Mouse (Mus musculus) embryonic facial prominence, embryonic 14.5 days (tissue): ENCODE data around the gene Esr1. TPM values are rescaled to one million over a fixed set of nuclear protein-coding genes. Genes with fewer than 3 reads are reported as not detected.

Experiments
- ATAC-seq: fragments of 200-750 bp; cut with Nextera tagmentation; 2 replicates; pipeline ENCODE4 v1.8.0; 2017; ENCODE audit warnings: low read depth, moderate number of reproducible peaks, moderate TSS enrichment
- DNase-seq: peaks from one replicate; pipeline ENCODE4 v3.0.0-alpha.2; 2015; ENCODE audit warnings: low spot score
- H3K27ac ChIP-seq: fragments of 300-500 bp; sonication (generic); replicated peaks from 2 replicates; pipeline ENCODE4 v1.5.1; 2014; ENCODE audit warnings: low read depth, mild to moderate bottlenecking, low read length, moderate library complexity
- H3K27me3 ChIP-seq: fragments of 300-500 bp; sonication (generic); replicated peaks from 2 replicates; pipeline ENCODE4 v1.6.1; 2014; ENCODE audit warnings: low read length; ENCODE audit not compliant: control insufficient read depth, insufficient read depth
- H3K36me3 ChIP-seq: fragments of 300-500 bp; sonication (generic); 2 replicates; pipeline ENCODE4 v1.6.1; 2014; ENCODE audit warnings: low read length, mixed read lengths; ENCODE audit not compliant: control insufficient read depth, insufficient read depth
- H3K4me1 ChIP-seq: fragments of 300-500 bp; sonication (generic); 2 replicates; pipeline ENCODE4 v1.6.1; 2014; ENCODE audit warnings: antibody characterized with exemption, low read length; ENCODE audit not compliant: control insufficient read depth, insufficient read depth
- H3K4me2 ChIP-seq: fragments of 300-500 bp; sonication (generic); 2 replicates; pipeline ENCODE4 v1.6.1; 2014; ENCODE audit warnings: low read depth, mild to moderate bottlenecking, low read length, moderate library complexity, mixed read lengths
- H3K4me3 ChIP-seq: fragments of 300-500 bp; sonication (generic); 2 replicates; pipeline ENCODE4 v1.5.1; 2014; ENCODE audit warnings: low read depth, mild to moderate bottlenecking, low read length
- H3K9ac ChIP-seq: fragments of 300-500 bp; sonication (generic); 2 replicates; pipeline ENCODE4 v1.6.1; 2014; ENCODE audit warnings: low read depth, mild to moderate bottlenecking, low read length, moderate library complexity, mixed read lengths
- H3K9me3 ChIP-seq: fragments of 300-500 bp; sonication (generic); 2 replicates; pipeline ENCODE4 v1.6.1; 2016; ENCODE audit warnings: low read length; ENCODE audit not compliant: control insufficient read depth
- WGBS: fragments of 180-500 bp; shearing (Covaris S2); extraction: QIAGEN DNeasy Blood & Tissue Kit; methylation state at CpG from one replicate; pipeline ENCODE4 v1.1.7; 2014; 5-methylcytosine and 5-hydroxymethylcytosine counted together
- polyA plus RNA-seq: library from polyadenylated mRNA; unstranded; fragments of >200 nt; fragmentation: Nextera tagmentation; extraction: Ambion mirVana; gene quantifications from 2 replicates; pipeline ENCODE4 v1.2.1, GENCODE M21; 2014

The Esr1 gene
- polyA plus RNA-seq, 1 experiment from 2014 or later = 0.82 TPM

DNA sequence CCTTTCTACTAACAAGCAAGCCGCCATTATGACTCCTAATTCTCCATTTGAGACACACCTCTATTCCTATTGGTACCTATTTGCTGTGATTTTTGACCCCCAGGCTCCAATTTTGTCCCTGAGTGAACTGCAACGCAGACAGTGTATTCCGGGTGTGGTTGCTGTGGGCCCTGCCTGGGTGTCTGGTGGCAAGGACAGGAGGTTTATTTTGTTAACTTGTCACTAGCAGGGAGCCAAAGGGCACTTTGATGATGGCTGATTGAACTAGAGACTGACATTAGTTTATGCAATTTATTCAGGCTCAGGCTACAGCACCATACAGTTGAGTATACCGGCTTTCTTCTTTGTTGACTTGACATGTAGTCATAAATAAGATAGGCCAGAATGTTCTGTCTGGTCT is 13.2 kb downstream of the Esr1 start:
- no peaks in the 10 kb centered on the region for H3K36me3 ChIP-seq
- no peak overlapping the region for H3K9ac ChIP-seq
- H3K27me3 ChIP-seq = no peaks in the 10 kb centered on the region
- DNase-seq = no peak
- no peaks in the 10 kb centered on the region for H3K9me3 ChIP-seq
- 90% methylated on average over 4 of the region's 4 CpGs for WGBS
- H3K4me1 ChIP-seq = no peaks in the 10 kb centered on the region
- ATAC-seq = no peak
- no peak overlapping the region for H3K27ac ChIP-seq
- H3K4me3 ChIP-seq = no peak overlapping the region
- H3K4me2 ChIP-seq = no peak overlapping the region

DNA sequence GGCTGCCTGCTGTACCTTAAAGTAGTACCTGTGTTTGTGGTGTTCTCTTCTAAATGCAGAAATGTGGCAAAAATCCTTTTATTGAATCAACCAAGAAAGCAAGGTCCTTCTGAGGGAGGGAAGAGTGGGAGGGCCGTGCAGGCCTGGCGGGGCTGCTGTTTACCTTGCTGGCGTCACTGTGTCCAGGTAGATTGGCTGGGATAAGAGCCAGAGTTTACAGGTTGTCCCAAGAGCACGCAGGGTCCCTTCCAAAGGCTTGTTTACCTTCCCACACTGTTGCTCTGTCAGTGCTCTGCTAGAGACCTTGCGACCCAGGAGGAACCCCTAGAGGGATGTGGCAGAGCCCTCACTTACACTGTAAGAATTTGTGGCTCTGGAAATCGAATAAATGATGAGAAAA is 13.9 kb downstream of the Esr1 start:
- Histone ChIP-seq H3K4me3 (no peak overlapping the region), H3K4me2 (no peak overlapping the region), H3K9ac (no peak overlapping the region), H3K27ac (no peak overlapping the region), H3K36me3 (no peaks in the 10 kb centered on the region), H3K27me3 (no peaks in the 10 kb centered on the region), H3K4me1 (no peaks in the 10 kb centered on the region), H3K9me3 (no peaks in the 10 kb centered on the region)
- DNase-seq = no peak
- ATAC-seq = no peak
- 67% methylated on average over 6 of the region's 6 CpGs for WGBS

DNA sequence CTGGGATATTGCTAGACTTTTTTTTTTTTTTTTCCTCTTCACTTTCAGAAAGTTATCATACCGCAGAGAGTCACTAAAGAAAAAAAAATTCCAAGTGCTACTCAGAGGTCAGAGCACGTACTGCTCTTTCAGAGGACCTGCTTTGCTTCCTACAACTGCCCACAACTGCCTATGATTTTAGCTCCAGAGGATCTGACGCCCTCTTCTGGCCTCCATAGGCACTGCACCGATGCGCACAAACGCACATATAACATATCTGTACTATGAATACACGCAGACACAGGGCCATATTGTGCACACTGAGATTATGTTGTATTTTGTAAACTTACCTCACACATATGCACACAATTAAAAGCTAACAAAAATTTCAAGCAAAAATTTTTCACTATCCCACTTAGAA is 15.0 kb downstream of the Esr1 start:
- no peaks in the 10 kb centered on the region for H3K9me3 ChIP-seq
- no peaks in the 10 kb centered on the region for H3K27me3 ChIP-seq
- no peaks in the 10 kb centered on the region for H3K36me3 ChIP-seq
- 82% methylated on average over 7 of the region's 7 CpGs for WGBS
- no peaks in the 10 kb centered on the region for H3K4me1 ChIP-seq
- H3K27ac ChIP-seq = no peak overlapping the region
- H3K9ac ChIP-seq = no peak overlapping the region
- no peak overlapping the region for H3K4me2 ChIP-seq
- DNase-seq (no peak), ATAC-seq (no peak)
- no peak overlapping the region for H3K4me3 ChIP-seq

DNA sequence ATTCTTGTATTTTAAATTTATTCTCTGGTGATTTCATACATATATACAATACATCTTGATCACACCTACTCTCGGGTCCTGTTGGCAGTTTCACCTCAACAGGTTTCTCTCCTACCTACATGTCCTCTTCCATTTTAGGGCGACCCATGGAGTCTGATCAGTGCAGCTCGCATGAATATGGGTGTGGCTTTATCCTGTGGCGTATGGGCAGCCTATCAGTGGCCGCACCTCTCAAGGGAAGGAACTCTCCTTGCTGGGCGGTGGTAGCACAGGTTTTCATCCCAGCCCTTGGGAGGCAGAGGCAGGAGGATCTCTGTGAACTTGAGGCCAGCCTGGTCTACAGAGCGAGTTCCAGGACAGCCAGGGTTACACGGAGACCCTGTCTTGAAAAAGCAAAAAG is 15.6 kb downstream of the Esr1 start:
- Histone ChIP-seq H3K9ac (no peak overlapping the region), H3K4me2 (no peak overlapping the region), H3K27ac (no peak overlapping the region), H3K4me3 (no peak overlapping the region), H3K4me1 (no peaks in the 10 kb centered on the region), H3K36me3 (no peaks in the 10 kb centered on the region), H3K27me3 (no peaks in the 10 kb centered on the region), H3K9me3 (no peaks in the 10 kb centered on the region)
- DNase-seq (no peak), ATAC-seq (no peak)
- WGBS = 92% methylated on average over 8 of the region's 8 CpGs

DNA sequence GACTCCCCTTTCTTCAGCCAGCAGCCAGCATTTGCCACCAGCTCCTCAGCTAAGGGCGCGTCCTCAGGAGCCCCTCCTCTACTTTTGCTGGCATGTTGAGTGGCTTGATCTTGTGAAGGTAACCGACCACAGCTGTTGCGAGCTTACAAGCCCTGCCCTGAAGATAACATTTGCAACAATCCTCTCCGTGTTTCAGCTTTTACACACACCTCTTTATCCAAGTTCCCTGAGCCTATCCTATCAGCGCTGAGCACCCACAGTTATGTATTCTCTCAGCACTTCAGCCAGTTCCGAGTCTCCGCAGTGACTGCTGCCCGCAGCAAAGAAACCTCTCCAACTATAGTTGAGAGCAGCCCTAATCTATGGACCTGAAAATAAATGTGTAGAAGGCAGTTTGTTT is 16.0 kb downstream of the Esr1 start:
- H3K27ac ChIP-seq = no peak overlapping the region

DNA sequence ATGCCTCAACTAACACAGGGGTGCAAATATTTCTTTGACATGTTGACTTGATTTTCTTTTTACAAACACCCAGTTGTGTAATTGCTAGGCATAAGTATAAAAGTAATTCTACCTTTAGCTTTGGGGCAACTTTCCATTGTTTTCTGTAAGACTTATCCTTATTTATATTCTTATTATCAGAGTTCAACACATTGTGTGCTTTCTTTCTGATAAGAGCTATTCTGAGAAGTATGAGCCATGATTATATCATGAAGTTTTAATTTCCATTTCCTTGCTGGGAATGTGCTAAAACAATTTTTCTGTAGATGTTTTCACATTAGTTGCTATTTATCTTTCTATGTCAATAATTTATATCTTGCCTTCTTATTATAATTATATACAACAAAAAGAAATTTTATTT is 17.9 kb downstream of the Esr1 start:
- no peak for DNase-seq
- Histone ChIP-seq H3K9ac (no peak overlapping the region), H3K27me3 (no peaks in the 10 kb centered on the region), H3K27ac (no peak overlapping the region), H3K9me3 (no peaks in the 10 kb centered on the region), H3K4me1 (peaks cover 5% of the 10 kb centered on the region; the same call in 1 of the 2 replicates), H3K4me2 (no peak overlapping the region), H3K36me3 (no peaks in the 10 kb centered on the region), H3K4me3 (no peak overlapping the region)
- ATAC-seq = no peak

More for the DNA sequence above, 16.0 kb downstream of the Esr1 start:
- no peak overlapping the region for H3K4me3 ChIP-seq
- no peaks in the 10 kb centered on the region for H3K9me3 ChIP-seq
- no peak overlapping the region for H3K9ac ChIP-seq
- no peaks in the 10 kb centered on the region for H3K36me3 ChIP-seq
- DNase-seq (no peak), ATAC-seq (no peak)
- no peaks in the 10 kb centered on the region for H3K4me1 ChIP-seq
- no peak overlapping the region for H3K4me2 ChIP-seq
- 79% methylated on average over 9 of the region's 9 CpGs for WGBS
- no peaks in the 10 kb centered on the region for H3K27me3 ChIP-seq

DNA sequence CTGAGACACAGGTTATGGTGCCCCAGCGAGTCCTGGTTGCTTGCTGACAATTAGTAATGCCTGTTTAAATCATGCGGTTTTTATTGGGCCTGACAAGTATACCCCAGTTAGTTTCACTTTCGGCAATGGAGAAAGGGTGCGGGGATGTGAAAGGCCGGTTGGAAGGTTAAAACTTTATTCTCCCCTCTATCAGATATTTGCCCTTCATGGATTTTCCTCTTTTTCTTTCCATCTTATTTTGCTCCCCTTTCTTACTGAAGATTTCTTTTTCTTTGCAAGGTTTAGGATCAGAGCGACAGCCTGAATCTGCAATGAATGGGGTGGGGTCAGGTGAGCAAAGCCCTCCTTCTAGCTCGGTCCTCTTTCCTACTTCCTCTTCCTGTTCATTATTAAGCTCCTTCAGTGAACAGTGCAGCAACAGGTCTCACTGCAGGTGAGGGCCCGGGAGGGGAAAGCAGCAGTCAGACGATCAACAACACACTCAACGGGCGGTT is 20.9 kb downstream of the Esr1 start:
- peaks cover 5% of the 10 kb centered on the region; the same call in 1 of the 2 replicates for H3K4me1 ChIP-seq
- no peaks in the 10 kb centered on the region for H3K27me3 ChIP-seq
- no peak overlapping the region for H3K4me2 ChIP-seq
- DNase-seq (no peak), ATAC-seq (no peak)
- no peaks in the 10 kb centered on the region for H3K36me3 ChIP-seq
- 73% methylated on average over 11 of the region's 11 CpGs for WGBS
- no peak overlapping the region for H3K27ac ChIP-seq
- no peak overlapping the region for H3K4me3 ChIP-seq
- no peaks in the 10 kb centered on the region for H3K9me3 ChIP-seq
- H3K9ac ChIP-seq = no peak overlapping the region

DNA sequence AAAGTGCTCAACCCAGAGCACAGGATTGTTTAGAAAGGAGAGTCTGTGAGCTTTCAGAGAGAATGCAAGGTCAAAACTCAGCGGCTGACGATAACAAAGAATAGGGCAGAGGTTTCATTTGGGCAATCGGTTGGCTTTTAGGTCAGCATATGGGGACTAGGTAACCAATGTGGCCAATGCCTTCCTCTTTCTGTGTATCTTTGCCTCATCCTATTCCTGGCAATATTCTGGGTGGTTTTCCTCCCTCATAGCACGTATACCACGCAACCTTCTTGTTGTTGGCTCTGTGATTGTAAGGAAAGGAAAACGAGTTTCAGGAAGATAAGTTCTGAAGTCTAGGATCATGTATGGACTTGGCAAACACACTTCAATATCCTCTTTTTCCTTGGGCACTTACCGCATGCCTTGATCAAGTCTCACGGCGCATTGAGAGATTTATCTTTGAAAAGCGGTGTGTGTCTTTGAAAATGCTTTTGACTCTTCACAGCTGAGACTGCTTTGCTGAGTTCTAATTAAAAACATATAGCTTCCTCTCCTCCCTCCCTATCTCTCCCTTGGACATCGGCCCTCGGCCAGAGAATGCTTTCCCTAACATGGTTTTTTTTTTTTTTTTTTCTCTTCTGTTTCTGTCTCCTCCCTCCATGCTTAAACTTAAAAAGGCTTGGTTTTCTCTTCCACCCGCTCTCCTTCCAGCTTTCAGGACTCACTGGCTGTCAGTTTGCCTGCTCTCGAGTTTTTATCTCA is 22.1 kb downstream of the Esr1 start:
- H3K4me3 ChIP-seq = no peak overlapping the region
- ATAC-seq = no peak
- no peaks in the 10 kb centered on the region for H3K27me3 ChIP-seq
- H3K9ac ChIP-seq = no peak overlapping the region
- peak; percentile 70 for DNase-seq
- WGBS = 51% methylated on average over 14 of the region's 14 CpGs
- peaks cover 5% of the 10 kb centered on the region; the same call in 1 of the 2 replicates for H3K4me1 ChIP-seq
- no peak overlapping the region for H3K27ac ChIP-seq
- H3K9me3 ChIP-seq = no peaks in the 10 kb centered on the region
- H3K4me2 ChIP-seq = peak overlapping the region; percentile 26
- no peaks in the 10 kb centered on the region for H3K36me3 ChIP-seq

DNA sequence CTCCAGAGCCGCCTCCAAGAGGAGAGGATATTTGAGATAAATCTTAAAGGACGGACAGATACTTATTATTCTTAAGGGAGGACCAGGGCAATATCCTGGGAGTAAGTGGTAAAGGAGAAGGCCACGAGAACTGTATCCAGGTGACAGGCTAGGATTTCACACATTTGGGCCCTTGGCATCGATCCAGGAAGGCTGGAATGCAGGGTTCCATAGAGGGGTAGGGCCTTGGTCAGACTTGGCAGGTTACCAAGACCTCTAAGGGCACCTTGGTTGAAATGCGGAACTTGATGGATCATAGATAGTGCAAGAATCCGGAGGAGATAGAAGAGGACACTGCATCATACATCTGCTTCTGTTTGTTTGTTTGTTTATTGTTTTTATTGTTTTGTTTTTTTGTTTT is 24.3 kb downstream of the Esr1 start:
- no peaks in the 10 kb centered on the region for H3K9me3 ChIP-seq
- no peaks in the 10 kb centered on the region for H3K27me3 ChIP-seq
- WGBS = 78% methylated on average over 6 of the region's 6 CpGs
- no peak overlapping the region for H3K27ac ChIP-seq
- H3K4me2 ChIP-seq = no peak overlapping the region
- no peak overlapping the region for H3K4me3 ChIP-seq
- H3K4me1 ChIP-seq = peaks cover 5% of the 10 kb centered on the region; the same call in 1 of the 2 replicates
- ATAC-seq (no peak), DNase-seq (no peak)
- no peak overlapping the region for H3K9ac ChIP-seq
- no peaks in the 10 kb centered on the region for H3K36me3 ChIP-seq
